Mouse (Mus musculus) stomach, embryonic 16.5 days (tissue): ENCODE results near the gene Ppt1. TPM values are rescaled to one million over a fixed set of nuclear protein-coding genes. Genes with fewer than 3 reads are reported as not detected.

Source experiments
- ATAC-seq: fragments of 200-750 bp; cut with Nextera tagmentation; 2 replicates; pipeline ENCODE4 v1.8.0; 2017; ENCODE audit warnings: moderate number of reproducible peaks, moderate TSS enrichment; ENCODE audit not compliant: insufficient read depth, low FRiP score
- H3K27ac ChIP-seq: fragments of 300-500 bp; sonication (generic); 2 replicates; pipeline ENCODE4 v1.5.1; 2014; ENCODE audit warnings: low read length
- H3K27me3 ChIP-seq: fragments of 300-500 bp; sonication (generic); 2 replicates; pipeline ENCODE4 v1.6.1; 2014; ENCODE audit warnings: low read length, control low read depth, mixed read lengths; ENCODE audit not compliant: control insufficient read depth, insufficient read depth
- H3K36me3 ChIP-seq: fragments of 300-500 bp; sonication (generic); 2 replicates; pipeline ENCODE4 v1.6.1; 2014; ENCODE audit warnings: low read length; ENCODE audit not compliant: control insufficient read depth, insufficient read depth
- H3K4me1 ChIP-seq: fragments of 300-500 bp; sonication (generic); 2 replicates; pipeline ENCODE4 v1.6.1; 2014; ENCODE audit warnings: low read length, control low read depth, mixed read lengths; ENCODE audit not compliant: control insufficient read depth, insufficient read depth
- H3K4me2 ChIP-seq: fragments of 300-500 bp; sonication (generic); 2 replicates; pipeline ENCODE4 v1.6.1; 2014; ENCODE audit warnings: low read depth, low read length, mixed read lengths
- H3K4me3 ChIP-seq: fragments of 300-500 bp; sonication (generic); replicated peaks from 2 replicates; pipeline ENCODE4 v1.5.1; 2014; ENCODE audit warnings: mild to moderate bottlenecking, low read length
- H3K9ac ChIP-seq: fragments of 300-500 bp; sonication (generic); 2 replicates; pipeline ENCODE4 v1.6.1; 2014; ENCODE audit warnings: low read length
- H3K9me3 ChIP-seq: fragments of 300-500 bp; sonication (generic); replicated peaks from 2 replicates; pipeline ENCODE4 v1.6.1; 2016; ENCODE audit warnings: low read length, control low read depth; ENCODE audit not compliant: control insufficient read depth
- WGBS: fragments of 180-500 bp; shearing (Covaris S2); extraction: QIAGEN DNeasy Blood & Tissue Kit; methylation state at CpG from one replicate; pipeline ENCODE4 v1.1.7; 2014; 5-methylcytosine and 5-hydroxymethylcytosine counted together
- polyA plus RNA-seq: library from polyadenylated mRNA; unstranded; fragments of >200 nt; fragmentation: Nextera tagmentation; extraction: Ambion mirVana; gene quantifications from 2 replicates; pipeline ENCODE4 v1.2.1, GENCODE M21; 2015

Gene Ppt1
- polyA plus RNA-seq, 1 experiment from 2014 or later: 79.3 TPM

DNA sequence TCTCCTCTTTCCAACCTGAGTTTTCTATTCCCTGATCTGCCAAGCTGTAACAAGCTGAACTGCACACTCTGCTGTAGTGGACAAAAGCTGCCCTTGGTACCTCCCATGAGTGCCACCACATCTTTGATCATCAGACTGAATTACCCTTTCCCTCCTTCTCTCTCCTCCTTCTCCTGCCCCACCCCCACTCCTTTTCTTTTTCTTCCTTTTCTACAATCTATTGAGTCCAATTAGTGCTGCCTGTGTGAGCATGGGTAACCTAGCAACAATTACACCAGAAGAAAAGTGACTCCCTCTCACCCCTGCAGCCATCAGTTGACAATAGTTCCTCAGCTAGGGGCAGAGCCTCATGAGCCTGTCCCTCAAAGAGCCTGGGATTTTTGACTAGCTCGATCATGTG is 4.2 kb upstream of the Ppt1 start:
- no peaks in the 10 kb centered on the region for H3K36me3 ChIP-seq
- WGBS: 85% methylated on average over 1 of the region's 1 CpGs
- no peak overlapping the region for H3K4me3 ChIP-seq
- no peaks in the 10 kb centered on the region for H3K9me3 ChIP-seq
- H3K4me2 ChIP-seq: no peak overlapping the region
- H3K4me1 ChIP-seq: peaks cover 10% of the 10 kb centered on the region
- no peak overlapping the region for H3K27ac ChIP-seq
- no peak for ATAC-seq
- H3K9ac ChIP-seq: no peak overlapping the region
- no peaks in the 10 kb centered on the region for H3K27me3 ChIP-seq

DNA sequence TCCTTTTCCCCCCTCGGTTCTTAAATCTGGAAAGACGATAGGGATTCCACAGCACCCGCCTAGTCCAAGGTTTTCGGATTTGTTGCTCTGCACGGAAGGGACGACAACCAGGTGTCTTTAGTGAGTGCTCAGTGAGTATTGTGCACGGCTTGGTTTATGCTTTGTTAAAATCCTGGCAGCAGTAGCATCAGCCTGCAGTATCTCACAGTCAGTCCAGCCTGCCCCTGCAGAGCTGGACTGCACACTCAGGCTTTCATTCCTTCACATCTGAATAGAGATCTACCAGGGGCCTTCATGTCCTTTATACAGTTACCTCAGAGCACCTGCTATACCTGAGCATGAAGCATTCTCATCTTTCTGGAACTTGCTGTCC is 347 bp downstream of the Ppt1 start:
- H3K9me3 ChIP-seq: no peaks in the 10 kb centered on the region
- WGBS: 0% methylated on average over 7 of the region's 7 CpGs
- peak overlapping the region; percentile 66 for H3K4me2 ChIP-seq
- no peaks in the 10 kb centered on the region for H3K27me3 ChIP-seq
- H3K27ac ChIP-seq: no peak overlapping the region
- H3K36me3 ChIP-seq: no peaks in the 10 kb centered on the region
- ATAC-seq: peak; percentile 14; the same call in 1 of the 2 replicates
- H3K4me3 ChIP-seq: peak overlapping the region; percentile 73
- H3K4me1 ChIP-seq: peaks cover 13% of the 10 kb centered on the region
- H3K9ac ChIP-seq: peak overlapping the region; percentile 81

DNA sequence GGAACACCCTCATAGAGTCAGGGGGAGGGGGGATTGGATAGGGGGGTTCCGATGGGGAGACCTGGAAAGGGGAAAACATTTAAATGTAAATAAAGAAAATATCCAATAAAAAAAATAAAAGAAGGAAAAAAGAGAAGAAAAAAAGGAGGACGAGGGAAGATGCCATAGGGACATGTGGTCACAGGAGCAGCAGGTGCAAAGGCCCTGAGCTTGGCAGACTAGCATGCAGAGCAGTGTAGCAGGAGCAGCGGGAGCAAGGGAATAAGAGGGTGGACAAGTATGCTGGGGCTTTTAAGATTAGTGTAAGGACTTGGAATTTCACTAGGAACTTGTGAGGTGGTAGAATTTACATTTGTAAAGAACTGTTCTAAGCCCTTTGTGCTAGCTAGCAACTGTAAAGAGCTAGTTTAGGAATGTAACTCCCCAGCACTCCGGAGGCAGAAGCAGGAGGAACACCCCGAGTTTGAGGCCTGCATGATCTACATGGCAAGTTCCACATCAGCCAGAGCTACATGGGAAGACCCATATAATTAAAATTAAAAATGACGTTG is 1.2 kb downstream of the Ppt1 start:
- WGBS: 71% methylated on average over 6 of the region's 6 CpGs
- Histone ChIP-seq H3K9ac (no peak overlapping the region; the same call in 1 of the 2 replicates), H3K27ac (no peak overlapping the region), H3K4me1 (peaks cover 13% of the 10 kb centered on the region), H3K9me3 (no peaks in the 10 kb centered on the region), H3K4me2 (peak overlapping the region; percentile 66), H3K27me3 (no peaks in the 10 kb centered on the region), H3K36me3 (no peaks in the 10 kb centered on the region), H3K4me3 (no peak overlapping the region)
- no peak for ATAC-seq

- WGBS: 82% methylated on average over 2 of the region's 2 CpGs
- Histone ChIP-seq H3K9ac (no peak overlapping the region), H3K4me2 (no peak overlapping the region), H3K9me3 (no peaks in the 10 kb centered on the region), H3K27me3 (no peaks in the 10 kb centered on the region), H3K36me3 (no peaks in the 10 kb centered on the region), H3K4me1 (peaks cover 13% of the 10 kb centered on the region), H3K27ac (no peak overlapping the region), H3K4me3 (no peak overlapping the region)
- no peak for ATAC-seq
These were observed 2.0 kb downstream of the Ppt1 start for GRCm38 (mm10) chr4:122837994-122838393.

DNA sequence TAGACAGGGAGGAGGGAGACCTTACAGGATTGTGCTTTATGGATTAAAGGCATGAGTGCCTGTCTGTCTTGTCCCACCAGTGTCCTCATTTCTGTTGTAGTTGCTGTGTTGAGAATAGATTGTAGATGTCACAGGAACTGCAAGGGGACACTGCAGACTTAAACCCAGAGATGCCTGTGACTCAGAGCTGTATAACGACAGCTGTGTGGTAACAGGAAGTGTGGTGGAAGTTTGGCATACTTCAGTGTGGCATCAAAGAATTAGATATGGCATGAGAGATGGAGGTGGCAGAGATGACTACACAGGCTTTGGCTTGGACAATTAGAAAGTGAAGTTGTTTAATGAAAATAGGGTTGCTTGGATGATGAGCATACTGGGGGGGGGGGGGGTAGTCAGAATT is 2.4 kb downstream of the Ppt1 start:
- H3K9ac ChIP-seq: no peak overlapping the region
- no peaks in the 10 kb centered on the region for H3K36me3 ChIP-seq
- H3K4me3 ChIP-seq: no peak overlapping the region
- H3K4me2 ChIP-seq: no peak overlapping the region
- no peaks in the 10 kb centered on the region for H3K9me3 ChIP-seq
- H3K4me1 ChIP-seq: peaks cover 13% of the 10 kb centered on the region
- no peak for ATAC-seq
- H3K27ac ChIP-seq: no peak overlapping the region
- H3K27me3 ChIP-seq: no peaks in the 10 kb centered on the region
- WGBS: 49% methylated on average over 1 of the region's 1 CpGs

DNA sequence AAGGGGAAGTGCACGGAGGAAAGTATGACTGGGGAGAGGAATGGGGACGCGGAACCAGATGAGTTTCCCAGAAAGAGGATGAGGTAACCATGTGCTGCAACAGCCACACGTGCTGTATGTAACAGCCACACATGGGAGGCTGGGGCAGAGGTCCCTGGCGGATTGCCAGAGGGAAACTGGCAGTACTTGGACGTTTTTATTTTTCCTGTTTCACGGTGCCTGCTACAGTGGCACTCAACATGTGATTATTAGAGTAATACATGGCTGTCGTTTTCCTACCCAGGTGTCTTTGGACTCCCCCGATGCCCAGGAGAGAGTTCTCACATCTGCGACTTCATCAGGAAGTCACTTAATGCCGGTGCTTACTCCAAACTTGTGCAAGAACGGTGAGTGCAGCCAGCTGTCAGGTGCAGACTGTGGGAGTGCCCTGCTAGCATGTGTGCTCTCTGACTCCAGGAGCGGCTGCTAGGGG is 12.1 kb downstream of the Ppt1 start:
- H3K4me2 ChIP-seq: no peak overlapping the region
- peaks cover 22% of the 10 kb centered on the region for H3K36me3 ChIP-seq
- WGBS: 62% methylated on average over 13 of the region's 13 CpGs
- no peaks in the 10 kb centered on the region for H3K4me1 ChIP-seq
- H3K4me3 ChIP-seq: no peak overlapping the region
- H3K27ac ChIP-seq: no peak overlapping the region
- H3K9ac ChIP-seq: no peak overlapping the region
- H3K9me3 ChIP-seq: no peaks in the 10 kb centered on the region
- ATAC-seq: 0 out of 2 replicates have a peak, but pooled peaks have one; percentile 62
- H3K27me3 ChIP-seq: no peaks in the 10 kb centered on the region

DNA sequence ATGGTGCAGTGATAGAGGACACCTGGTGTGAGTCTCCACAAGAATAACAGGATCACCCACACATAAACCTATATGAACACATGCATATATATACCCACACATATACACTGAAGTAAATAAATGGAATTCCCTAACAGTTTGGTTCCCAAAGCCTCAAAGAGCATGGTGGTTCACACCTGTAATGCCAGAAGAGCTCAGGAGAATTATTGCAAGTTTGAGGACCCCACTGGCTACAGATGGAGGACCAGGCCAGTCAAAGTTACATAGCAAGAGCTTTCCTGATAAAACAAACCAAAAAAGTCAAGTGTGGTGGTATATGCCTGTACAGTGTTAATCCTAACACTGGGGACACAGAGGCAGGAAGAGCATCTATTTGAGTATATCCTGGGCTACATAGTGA is 15.5 kb downstream of the Ppt1 start:
- H3K4me3 ChIP-seq: no peak overlapping the region
- ATAC-seq: no peak
- peaks cover 22% of the 10 kb centered on the region for H3K36me3 ChIP-seq
- H3K9ac ChIP-seq: no peak overlapping the region
- no peaks in the 10 kb centered on the region for H3K4me1 ChIP-seq
- H3K27me3 ChIP-seq: no peaks in the 10 kb centered on the region
- no peaks in the 10 kb centered on the region for H3K9me3 ChIP-seq
- no peak overlapping the region for H3K4me2 ChIP-seq
- no peak overlapping the region for H3K27ac ChIP-seq

- H3K9ac ChIP-seq: no peak overlapping the region
- no peak overlapping the region for H3K4me3 ChIP-seq
- H3K27ac ChIP-seq: no peak overlapping the region; the same call in 1 of the 2 replicates
- 53% methylated on average over 2 of the region's 2 CpGs for WGBS
- no peaks in the 10 kb centered on the region for H3K9me3 ChIP-seq
- H3K36me3 ChIP-seq: peaks cover 16% of the 10 kb centered on the region
- no peak overlapping the region for H3K4me2 ChIP-seq
- no peaks in the 10 kb centered on the region for H3K27me3 ChIP-seq
- no peaks in the 10 kb centered on the region for H3K4me1 ChIP-seq
- ATAC-seq: no peak
These were observed 17.6 kb downstream of the Ppt1 start for GRCm38 (mm10) chr4:122853691-122854090.

GRCm38 (mm10) chr4:122854770-122855169 is 18.7 kb downstream of the Ppt1 start:
- H3K27me3 ChIP-seq: no peaks in the 10 kb centered on the region
- no peak overlapping the region for H3K4me3 ChIP-seq
- no peak overlapping the region for H3K9ac ChIP-seq
- H3K4me2 ChIP-seq: no peak overlapping the region
- H3K27ac ChIP-seq: no peak overlapping the region
- no peaks in the 10 kb centered on the region for H3K9me3 ChIP-seq
- no peaks in the 10 kb centered on the region for H3K4me1 ChIP-seq
- H3K36me3 ChIP-seq: peaks cover 14% of the 10 kb centered on the region
- ATAC-seq: no peak
- WGBS: 85% methylated on average over 4 of the region's 4 CpGs
